Mouse (Mus musculus): Measurements from ENCODE around the gene Ptprm. TPM values are rescaled to one million over a fixed set of nuclear protein-coding genes. Genes with fewer than 3 reads are reported as not detected.

The Ptprm gene
- polyA plus RNA-seq, 1 experiment = not detected

- no peak for TF ChIP-seq GATA1 (IDR thresholded peaks at IDR 0.05; ENCODE audit: low read length)
- TF ChIP-seq TAL1 (IDR thresholded peaks at IDR 0.05; ENCODE audit: low read length) = no peak
- H3K4me1 ChIP-seq (ENCODE audit: control insufficient read depth) = no peaks in the 10 kb centered on the region
- H3K9me3 ChIP-seq (ENCODE audit: control insufficient read depth, low read length) = peaks cover 9% of the 10 kb centered on the region
These were observed 96.5 kb downstream of the Ptprm start for GRCm38 (mm10) chr17:67257780-67258179.

DNA sequence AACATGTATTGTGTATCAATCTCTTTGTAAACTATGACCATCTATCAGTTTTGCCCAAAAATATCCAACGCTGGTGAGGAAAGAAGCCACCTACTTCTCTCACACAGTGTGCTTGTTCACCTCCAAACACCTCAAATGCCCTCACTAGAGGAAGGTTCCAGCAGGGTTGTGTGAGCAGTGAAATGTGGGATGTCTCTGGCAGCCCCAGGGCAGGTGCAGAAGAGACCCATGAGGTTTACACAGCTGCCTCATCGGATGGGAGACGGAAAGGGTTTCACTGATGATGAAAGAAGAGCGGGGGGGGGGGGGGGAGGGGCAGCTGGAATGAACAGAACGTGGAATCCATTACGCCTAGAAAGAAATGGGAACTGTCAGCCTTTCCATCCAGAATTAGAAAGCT is 98.1 kb downstream of the Ptprm start:
- Histone ChIP-seq H3K9me3 (ENCODE audit: control insufficient read depth, low read length) (peaks cover 5% of the 10 kb centered on the region), H3K4me3 (replicated peaks) (no peak overlapping the region), H3K36me3 (ENCODE audit: control insufficient read depth) (no peaks in the 10 kb centered on the region), H3K4me1 (ENCODE audit: control insufficient read depth) (no peaks in the 10 kb centered on the region), H3K27me3 (ENCODE audit: control insufficient read depth) (no peaks in the 10 kb centered on the region)
- TF ChIP-seq TAL1 (IDR thresholded peaks at IDR 0.05; ENCODE audit: low read length) (no peak), GATA1 (IDR thresholded peaks at IDR 0.05; ENCODE audit: low read length) (no peak)

More at GRCm38 (mm10) chr17:67257780-67258179, 96.5 kb downstream of the Ptprm start:
- Histone ChIP-seq H3K36me3 (ENCODE audit: control insufficient read depth) (no peaks in the 10 kb centered on the region), H3K27me3 (ENCODE audit: control insufficient read depth) (no peaks in the 10 kb centered on the region), H3K4me3 (replicated peaks) (no peak overlapping the region)

GRCm38 (mm10) chr17:67253445-67253844 is 100.8 kb downstream of the Ptprm start:
- H3K4me1 ChIP-seq (ENCODE audit: control insufficient read depth) = no peaks in the 10 kb centered on the region
- H3K4me3 ChIP-seq (replicated peaks) = no peak overlapping the region
- H3K36me3 ChIP-seq (ENCODE audit: control insufficient read depth) = no peaks in the 10 kb centered on the region
- no peaks in the 10 kb centered on the region for H3K27me3 ChIP-seq (ENCODE audit: control insufficient read depth)
- H3K9me3 ChIP-seq (ENCODE audit: control insufficient read depth, low read length) = no peaks in the 10 kb centered on the region
- TF ChIP-seq GATA1 (IDR thresholded peaks at IDR 0.05; ENCODE audit: low read length) = no peak
- no peak for TF ChIP-seq TAL1 (IDR thresholded peaks at IDR 0.05; ENCODE audit: low read length)

- H3K27me3 ChIP-seq (ENCODE audit: control insufficient read depth) = no peaks in the 10 kb centered on the region
- H3K36me3 ChIP-seq (ENCODE audit: control insufficient read depth) = no peaks in the 10 kb centered on the region
These were observed 101.3 kb downstream of the Ptprm start for GRCm38 (mm10) chr17:67252992-67253391.

DNA sequence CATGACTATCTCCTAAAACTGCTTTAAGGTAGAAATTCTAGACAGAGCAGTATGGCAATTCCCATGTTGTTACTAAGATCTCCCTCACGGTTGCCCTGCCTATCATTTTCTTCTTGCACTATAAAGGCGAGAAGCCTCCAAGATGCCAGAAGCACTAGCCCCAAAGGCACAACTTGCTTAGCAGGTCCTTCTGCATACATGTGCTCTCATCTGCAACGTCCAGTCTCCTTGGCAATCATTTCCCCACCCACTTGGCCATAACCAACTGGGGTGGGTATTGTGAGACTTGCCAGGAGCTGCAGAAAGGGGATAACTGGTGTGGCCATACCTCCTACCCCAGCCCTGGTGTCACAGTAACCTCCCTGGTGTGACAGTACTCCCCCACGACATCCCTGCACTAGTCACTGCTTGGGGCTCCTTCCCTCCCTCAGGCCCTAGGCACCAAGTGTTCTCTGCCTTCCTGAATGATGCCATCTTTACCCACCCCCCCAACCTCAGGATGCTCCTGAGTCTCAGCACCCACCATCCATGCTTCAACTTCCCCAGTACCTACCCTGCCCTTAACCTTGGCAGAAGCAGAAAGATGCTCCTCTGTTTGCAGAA is 108.9 kb downstream of the Ptprm start:
- Histone ChIP-seq H3K4me1 (ENCODE audit: control insufficient read depth) (no peaks in the 10 kb centered on the region), H3K4me3 (replicated peaks) (no peak overlapping the region), H3K27me3 (ENCODE audit: control insufficient read depth) (no peaks in the 10 kb centered on the region), H3K36me3 (ENCODE audit: control insufficient read depth) (no peaks in the 10 kb centered on the region), H3K9me3 (ENCODE audit: control insufficient read depth, low read length) (no peaks in the 10 kb centered on the region)
- TF ChIP-seq GATA1 (IDR thresholded peaks at IDR 0.05; ENCODE audit: low read length) = no peak
- TF ChIP-seq TAL1 (IDR thresholded peaks at IDR 0.05; ENCODE audit: low read length) = no peak

More at GRCm38 (mm10) chr17:67252992-67253391, 101.3 kb downstream of the Ptprm start:
- TF ChIP-seq TAL1 (IDR thresholded peaks at IDR 0.05; ENCODE audit: low read length) (no peak), GATA1 (IDR thresholded peaks at IDR 0.05; ENCODE audit: low read length) (no peak)
- Histone ChIP-seq H3K4me1 (ENCODE audit: control insufficient read depth) (no peaks in the 10 kb centered on the region), H3K4me3 (replicated peaks) (no peak overlapping the region), H3K9me3 (ENCODE audit: control insufficient read depth, low read length) (no peaks in the 10 kb centered on the region)

DNA sequence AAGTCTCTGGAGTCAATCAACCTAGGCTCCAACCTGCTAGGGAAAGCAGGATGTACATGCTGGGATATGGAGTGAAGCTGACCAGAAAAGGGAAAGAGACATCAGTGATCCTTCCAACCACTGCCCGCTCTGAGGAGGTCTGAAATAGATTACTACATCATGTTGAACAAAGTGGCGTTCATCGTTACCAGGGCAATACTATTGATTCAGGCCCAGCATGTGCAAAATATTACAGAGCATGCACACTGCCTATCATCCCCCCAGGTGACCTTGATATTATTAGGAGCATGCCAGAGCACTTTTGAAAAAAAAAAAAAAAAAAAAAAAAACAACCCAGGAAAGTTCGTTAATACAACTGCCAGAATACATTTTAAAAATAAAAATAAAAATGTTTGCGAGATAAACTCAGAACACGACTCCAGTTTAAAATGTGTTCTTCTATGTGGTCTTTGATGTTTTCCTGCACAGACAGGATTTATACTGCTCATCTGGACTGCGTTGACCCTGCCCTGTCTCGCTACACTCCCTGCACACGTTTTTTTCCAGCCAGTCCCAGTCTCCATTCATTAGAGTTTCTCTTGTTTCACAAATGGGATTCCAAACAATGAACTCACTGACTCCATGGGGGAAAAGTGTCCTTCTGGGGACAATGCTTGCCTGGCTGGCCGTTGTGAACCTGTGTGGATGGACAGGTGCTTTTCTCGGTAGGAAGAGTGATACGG is 111.3 kb downstream of the Ptprm start:
- H3K4me1 ChIP-seq (ENCODE audit: control insufficient read depth) = no peaks in the 10 kb centered on the region
- H3K27me3 ChIP-seq (ENCODE audit: control insufficient read depth) = no peaks in the 10 kb centered on the region
- TF ChIP-seq TAL1 (IDR thresholded peaks at IDR 0.05; ENCODE audit: low read length) = no peak
- no peak for TF ChIP-seq GATA1 (IDR thresholded peaks at IDR 0.05; ENCODE audit: low read length)
- H3K36me3 ChIP-seq (ENCODE audit: control insufficient read depth) = no peaks in the 10 kb centered on the region
- H3K9me3 ChIP-seq (ENCODE audit: control insufficient read depth, low read length) = no peaks in the 10 kb centered on the region
- no peak overlapping the region for H3K4me3 ChIP-seq (replicated peaks)

DNA sequence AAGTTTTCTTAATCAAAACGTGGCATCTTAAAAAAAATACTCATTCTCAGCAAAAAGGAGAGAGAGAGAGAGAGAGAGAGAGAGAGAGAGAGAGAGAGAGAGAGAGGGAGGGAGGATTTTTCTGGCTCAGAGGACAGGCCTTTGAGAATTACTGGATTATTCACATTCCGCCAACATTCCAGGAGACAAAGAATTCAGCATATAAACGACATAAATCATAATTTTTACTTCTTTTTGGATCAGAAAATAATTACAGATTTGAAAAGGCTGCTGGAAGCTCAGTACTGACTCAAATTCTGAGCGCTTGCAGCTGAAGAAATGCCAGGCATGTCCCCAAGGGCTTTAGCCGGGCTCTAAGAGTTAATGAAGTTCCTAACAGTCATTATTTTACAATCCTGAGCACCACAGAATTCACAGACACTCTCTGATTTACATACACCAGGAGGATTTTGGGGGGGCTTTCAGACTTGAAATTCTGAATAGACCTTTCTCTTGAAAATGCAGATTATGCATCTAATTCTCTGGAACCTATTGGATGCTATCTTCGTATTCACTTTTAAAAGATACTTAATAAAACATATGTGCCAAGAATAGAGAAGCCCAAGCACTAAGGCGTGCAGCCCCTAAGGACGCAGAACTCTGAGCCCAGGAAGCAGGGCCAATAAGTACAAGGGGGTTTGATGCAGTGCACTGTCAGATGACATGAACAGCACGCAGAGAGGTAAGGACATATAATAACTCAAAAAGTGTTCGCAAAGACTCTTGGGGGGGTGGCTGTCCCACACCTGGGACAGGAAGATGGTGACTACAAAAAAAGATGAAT is 112.1 kb downstream of the Ptprm start:
- H3K36me3 ChIP-seq (ENCODE audit: control insufficient read depth) = no peaks in the 10 kb centered on the region
- TF ChIP-seq TAL1 (IDR thresholded peaks at IDR 0.05; ENCODE audit: low read length) = no peak
- H3K27me3 ChIP-seq (ENCODE audit: control insufficient read depth) = no peaks in the 10 kb centered on the region
- H3K9me3 ChIP-seq (ENCODE audit: control insufficient read depth, low read length) = peaks cover 3% of the 10 kb centered on the region; the same call in 1 of the 2 replicates
- no peaks in the 10 kb centered on the region for H3K4me1 ChIP-seq (ENCODE audit: control insufficient read depth)
- H3K4me3 ChIP-seq (replicated peaks) = no peak overlapping the region

DNA sequence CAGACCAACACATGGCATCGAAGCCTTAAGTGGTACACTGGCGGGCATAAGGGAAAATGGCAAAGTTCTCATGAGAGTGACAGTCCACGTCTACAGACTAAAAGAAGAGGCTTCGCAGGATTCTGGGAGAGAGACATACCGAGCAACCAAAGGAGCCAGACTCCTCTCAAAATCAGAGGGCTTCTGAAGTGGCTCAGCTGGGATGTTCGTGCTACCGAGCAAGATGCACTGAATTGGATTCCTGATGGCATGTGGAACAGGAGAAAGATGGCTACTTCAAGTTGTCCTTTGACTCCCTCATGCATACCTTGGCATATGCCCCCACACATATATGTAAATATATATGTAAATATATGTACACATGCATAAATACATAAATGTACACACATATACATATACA is 115.4 kb downstream of the Ptprm start:
- Histone ChIP-seq H3K27me3 (ENCODE audit: control insufficient read depth) (no peaks in the 10 kb centered on the region), H3K36me3 (ENCODE audit: control insufficient read depth) (no peaks in the 10 kb centered on the region), H3K9me3 (ENCODE audit: control insufficient read depth, low read length) (peaks cover 9% of the 10 kb centered on the region; the same call in 1 of the 2 replicates), H3K4me3 (replicated peaks) (no peak overlapping the region), H3K4me1 (ENCODE audit: control insufficient read depth) (no peaks in the 10 kb centered on the region)
- TF ChIP-seq GATA1 (IDR thresholded peaks at IDR 0.05; ENCODE audit: low read length) (no peak), TAL1 (IDR thresholded peaks at IDR 0.05; ENCODE audit: low read length) (no peak)

GRCm38 (mm10) chr17:67237407-67237806 is 116.8 kb downstream of the Ptprm start:
- peaks cover 9% of the 10 kb centered on the region; the same call in 1 of the 2 replicates for H3K9me3 ChIP-seq (ENCODE audit: control insufficient read depth, low read length)
- no peak for TF ChIP-seq TAL1 (IDR thresholded peaks at IDR 0.05; ENCODE audit: low read length)
- TF ChIP-seq GATA1 (IDR thresholded peaks at IDR 0.05; ENCODE audit: low read length) = no peak
- H3K4me3 ChIP-seq (replicated peaks) = no peak overlapping the region
- no peaks in the 10 kb centered on the region for H3K27me3 ChIP-seq (ENCODE audit: control insufficient read depth)
- no peaks in the 10 kb centered on the region for H3K36me3 ChIP-seq (ENCODE audit: control insufficient read depth)
- H3K4me1 ChIP-seq (ENCODE audit: control insufficient read depth) = no peaks in the 10 kb centered on the region
